ENCODE assay signal across 29 mouse cellular contexts in genomic region chr8:57892115-57892514, GRCm38 (mm10).
DNase-seq lines count a peak whose midpoint lies in the region; ATAC-seq and TF ChIP-seq lines count a peak whose summit lies in the region.
"Had no signal": no experiment of that assay in that cellular context is flagged by ENCODE, and none has a peak within 500 bp of the region (broad histone marks: within the 10 kb centered on the region; RNA-seq: fewer than 3 reads in every experiment).

No protein-coding gene starts in this region.

- no peaks in the 10 kb centered on the region for H3K9me3 ChIP-seq in forebrain, embryonic 16.5 days (ENCODE audit: control insufficient read depth, low read length)
- no peaks in the 10 kb centered on the region for H3K9me3 ChIP-seq in forebrain, embryonic 10.5 days
- H3K9me3 ChIP-seq: embryonic facial prominence, embryonic 10.5 days; embryonic facial prominence, embryonic 15.5 days; heart, embryonic 15.5 days; midbrain, embryonic 13.5 days; neural tube, embryonic 13.5 days had no signal

- H3K4me3 ChIP-seq in forebrain, embryonic 16.5 days (replicated peaks; ENCODE audit: low read length) = no peak overlapping the region
- H3K4me3 ChIP-seq in forebrain, embryonic 10.5 days = no peak overlapping the region
- H3K4me3 ChIP-seq in layer of hippocampus, adult 2 months = no peak overlapping the region
- H3K4me3 ChIP-seq: embryonic facial prominence, embryonic 10.5 days; embryonic facial prominence, embryonic 15.5 days; heart, embryonic 15.5 days; midbrain, embryonic 13.5 days; neural tube, embryonic 13.5 days had no signal

- DNase-seq in cerebellum, postnatal 36 days = no peak
- DNase-seq in forebrain, embryonic 10.5 days (ENCODE audit: extremely low spot score, low spot score) = no peak
- DNase-seq in layer of hippocampus, adult 2 months (ENCODE audit: low spot score in 2 of 2) = no peak
- no peak for DNase-seq in layer of hippocampus, adult 11-12 months (ENCODE audit: low spot score)
- peak; percentile 14 to 29 for DNase-seq in cerebellum, postnatal 10 days
- DNase-seq: adrenal gland, adult 8-10 months; gastrocnemius, postnatal 10 days; kidney, adult 9 months; kidney, postnatal 10 days; layer of hippocampus, postnatal 36 days; liver; lung, adult 2 months; lung, postnatal 10 days; right cerebral cortex, postnatal 4 days; thymus, adult 2 months; thymus, postnatal 36 days had no signal

- peaks cover 5% of the 10 kb centered on the region for H3K4me1 ChIP-seq in forebrain, embryonic 16.5 days (replicated peaks; ENCODE audit: control insufficient read depth, insufficient read depth, low read length)
- no peaks in the 10 kb centered on the region for H3K4me1 ChIP-seq in forebrain, embryonic 10.5 days
- H3K4me1 ChIP-seq: embryonic facial prominence, embryonic 15.5 days; heart, embryonic 15.5 days; neural tube, embryonic 13.5 days had no signal

- no peaks in the 10 kb centered on the region for H3K27me3 ChIP-seq in forebrain, embryonic 16.5 days (replicated peaks; ENCODE audit: control insufficient read depth, insufficient read depth, low read length)
- no peaks in the 10 kb centered on the region for H3K27me3 ChIP-seq in forebrain, embryonic 10.5 days (ENCODE audit: poor library complexity, severe bottlenecking)
- H3K27me3 ChIP-seq: CH12.LX; embryonic facial prominence, embryonic 15.5 days; heart, embryonic 15.5 days; midbrain, embryonic 13.5 days; neural tube, embryonic 13.5 days had no signal

- no peak overlapping the region for H3K27ac ChIP-seq in forebrain, embryonic 16.5 days (ENCODE audit: low read length)
- no peak overlapping the region for H3K27ac ChIP-seq in forebrain, embryonic 10.5 days
- H3K27ac ChIP-seq in layer of hippocampus, adult 2 months = peak overlapping the region; percentile 59
- H3K27ac ChIP-seq: embryonic facial prominence, embryonic 10.5 days; embryonic facial prominence, embryonic 15.5 days; heart, embryonic 15.5 days; liver, embryonic 14.5 days; macrophage; midbrain, embryonic 13.5 days; neural tube, embryonic 13.5 days; stomach, postnatal 0 days had no signal

- H3K9ac ChIP-seq in forebrain, embryonic 16.5 days (replicated peaks; ENCODE audit: low read depth, low read length) = no peak overlapping the region
- H3K9ac ChIP-seq: embryonic facial prominence, embryonic 15.5 days; heart, embryonic 15.5 days; liver, embryonic 14.5 days; midbrain, embryonic 13.5 days; neural tube, embryonic 13.5 days had no signal

- no peak for TF ChIP-seq CTCF in layer of hippocampus, adult 2 months (conservative IDR thresholded peaks at IDR 0.05)

- WGBS in forebrain, embryonic 16.5 days = 66% methylated on average over 5 of the region's 5 CpGs
- 86% methylated on average over 5 of the region's 5 CpGs for WGBS in forebrain, embryonic 10.5 days

- H3K36me3 ChIP-seq in forebrain, embryonic 16.5 days (ENCODE audit: control insufficient read depth, insufficient read depth) = no peaks in the 10 kb centered on the region
- H3K36me3 ChIP-seq in forebrain, embryonic 10.5 days (replicated peaks) = no peaks in the 10 kb centered on the region
- H3K36me3 ChIP-seq: embryonic facial prominence, embryonic 10.5 days; embryonic facial prominence, embryonic 15.5 days; heart, embryonic 15.5 days; midbrain, embryonic 13.5 days; neural tube, embryonic 13.5 days had no signal

- ATAC-seq in cerebellum, adult (ENCODE audit: insufficient number of reproducible peaks, low FRiP score, low TSS enrichment) = peak; percentile 47
- peak; percentile 65 for ATAC-seq in forebrain, embryonic 16.5 days
- no peak for ATAC-seq in activated CD4-positive, CD25-positive, alpha-beta regulatory T cell, adult 4 months
- ATAC-seq: intestine, postnatal 0 days; midbrain, embryonic 13.5 days had no signal

- H3K4me2 ChIP-seq in forebrain, embryonic 16.5 days (ENCODE audit: low read length) = no peak overlapping the region
- H3K4me2 ChIP-seq: embryonic facial prominence, embryonic 15.5 days; heart, embryonic 15.5 days; midbrain, embryonic 13.5 days; neural tube, embryonic 13.5 days had no signal

Comparison
In these comparisons a context has a peak if more than half of its experiments do, and no peak if none do; other contexts are left out.
1. DNase-seq: peak in cerebellum, postnatal 10 days (2 of 2); none in cerebellum, postnatal 36 days (0 of 2), forebrain, embryonic 10.5 days (single experiment), layer of hippocampus, adult 2 months (0 of 2) and layer of hippocampus, adult 11-12 months (single experiment).